Mouse (Mus musculus) CH12.LX (cell line): Measurements from ENCODE around the gene Sgip1. TPM values are rescaled to one million over a fixed set of nuclear protein-coding genes. Genes with fewer than 3 reads are reported as not detected.

Experiments used
- DNase-seq: peaks from one replicate; pipeline ENCODE4 v3.0.0-alpha.2; 2013; ENCODE audit errors: extremely low read depth
- H3K27ac ChIP-seq: 2 replicates; pipeline ENCODE4 v1.5.1; 2012; ENCODE audit warnings: low read depth, mild to moderate bottlenecking, control low read depth, moderate library complexity; ENCODE audit not compliant: insufficient read depth
- H3K27me3 ChIP-seq: replicated peaks from 2 replicates; pipeline ENCODE3; 2012; ENCODE audit warnings: inconsistent platforms
- H3K36me3 ChIP-seq, 2 experiments: replicated peaks in 1 of 2; 2 replicates each; pipeline versions ENCODE3 to v1.6.1; 2012; ENCODE audit warnings: inconsistent platforms in 1 of 2, low read length in 1 of 2, mild to moderate bottlenecking in 1 of 2, mixed read lengths in 1 of 2, moderate library complexity in 1 of 2; ENCODE audit not compliant: control insufficient read depth in 1 of 2, insufficient read depth in 1 of 2
- H3K4me1 ChIP-seq, 2 experiments: 2 replicates each; pipeline ENCODE4 v1.6.1; 2012; ENCODE audit warnings: inconsistent platforms in 1 of 2, moderate library complexity in 1 of 2; ENCODE audit not compliant: insufficient read depth in 2 of 2, control insufficient read depth in 1 of 2
- H3K4me2 ChIP-seq: 2 replicates; pipeline ENCODE4 v1.6.1; 2012; ENCODE audit warnings: low read depth, mild to moderate bottlenecking, control low read depth; ENCODE audit not compliant: poor library complexity, insufficient read depth, severe bottlenecking
- H3K4me3 ChIP-seq, 3 experiments: fragments of 150-350 bp in 1 of 3; sonication (generic) in 1 of 3; replicated peaks in 1 of 3; 2 replicates each; pipeline versions ENCODE3 to v1.5.1; 2011 to 2012; ENCODE audit warnings: low read depth in 2 of 3, low read length in 2 of 3, mild to moderate bottlenecking in 2 of 3, moderate library complexity in 2 of 3, control low read depth in 1 of 3, improper control_type of control experiment in 1 of 3, inconsistent platforms in 1 of 3, mixed read lengths in 1 of 3; ENCODE audit not compliant: poor library complexity in 1 of 3
- H3K79me2 ChIP-seq: replicated peaks from 2 replicates; pipeline ENCODE4 v1.6.1; 2012; ENCODE audit warnings: mild to moderate bottlenecking, moderate library complexity; ENCODE audit not compliant: control insufficient read depth, poor library complexity, insufficient read depth, severe bottlenecking; ENCODE audit errors: extremely low read depth
- H3K9ac ChIP-seq: 2 replicates; pipeline ENCODE4 v1.6.1; 2012; ENCODE audit warnings: low read depth, mild to moderate bottlenecking, control low read depth, moderate library complexity; ENCODE audit not compliant: insufficient read depth
- H3K9me3 ChIP-seq: replicated peaks from 2 replicates; pipeline ENCODE3; 2012; ENCODE audit warnings: low read length, inconsistent platforms, mixed read lengths
- CHD1 ChIP-seq: IDR thresholded peaks from 2 replicates; pipeline ENCODE4 v1.6.1; 2012; ENCODE audit warnings: low read depth, low read length, improper control_type of control experiment, inconsistent platforms
- CTCF ChIP-seq, 2 experiments: IDR thresholded peaks in 1 of 2; conservative IDR thresholded peaks in 1 of 2; 2 replicates each; pipeline ENCODE4 v1.5.1; 2011 to 2012; ENCODE audit warnings: low read depth in 2 of 2, low read length in 2 of 2, improper control_type of control experiment in 1 of 2, inconsistent platforms in 1 of 2, mild to moderate bottlenecking in 1 of 2, moderate library complexity in 1 of 2
- E2F4 ChIP-seq: IDR thresholded peaks from 2 replicates; pipeline ENCODE4 v1.6.1; 2011; ENCODE audit warnings: low read depth, low read length, improper control_type of control experiment; ENCODE audit not compliant: insufficient replicate concordance
- EP300 ChIP-seq: IDR thresholded peaks from 2 replicates; pipeline ENCODE4 v1.6.1; 2011; ENCODE audit warnings: low read length, improper control_type of control experiment
- ETS1 ChIP-seq: conservative IDR thresholded peaks from 2 replicates; pipeline ENCODE4 v1.6.1; 2012; ENCODE audit warnings: low read depth, mild to moderate bottlenecking, inconsistent platforms, low read length, improper control_type of control experiment, moderate library complexity
- IRF4 ChIP-seq: IDR thresholded peaks from 2 replicates; pipeline ENCODE4 v1.6.1; 2014; ENCODE audit warnings: low read depth, mild to moderate bottlenecking, inconsistent platforms, low read length, improper control_type of control experiment
- JUN ChIP-seq: IDR thresholded peaks from 2 replicates; pipeline ENCODE4 v1.6.1; 2011; ENCODE audit warnings: low read depth, mild to moderate bottlenecking, low read length, improper control_type of control experiment, moderate library complexity; ENCODE audit not compliant: insufficient read depth
- JUND ChIP-seq: conservative IDR thresholded peaks from 2 replicates; pipeline ENCODE4 v1.6.1; 2011; ENCODE audit warnings: low read depth, low read length, improper control_type of control experiment
- MAFK ChIP-seq: IDR thresholded peaks from 2 replicates; pipeline ENCODE4 v1.6.1; 2011; ENCODE audit warnings: low read length, improper control_type of control experiment; ENCODE audit not compliant: insufficient replicate concordance
- MAX ChIP-seq: IDR thresholded peaks from 2 replicates; pipeline ENCODE4 v1.6.1; 2011; ENCODE audit warnings: low read length, improper control_type of control experiment
- MEF2A ChIP-seq: IDR thresholded peaks from 2 replicates; pipeline ENCODE4 v1.6.1; 2014; ENCODE audit warnings: low read depth, mild to moderate bottlenecking, inconsistent platforms, low read length, improper control_type of control experiment, borderline replicate concordance
- MYC ChIP-seq: IDR thresholded peaks from 2 replicates; pipeline ENCODE4 v1.6.1; 2011; ENCODE audit warnings: low read depth, mild to moderate bottlenecking, improper control_type of control experiment, low read length
- NELFE ChIP-seq: IDR thresholded peaks from 2 replicates; pipeline ENCODE4 v1.6.1; 2011; ENCODE audit warnings: low read depth, low read length, improper control_type of control experiment
- NRF1 ChIP-seq: IDR thresholded peaks from 2 replicates; pipeline ENCODE4 v1.6.1; 2014; ENCODE audit warnings: low read depth, mild to moderate bottlenecking, inconsistent platforms, low read length, improper control_type of control experiment, moderate library complexity
- POLR2A ChIP-seq: IDR thresholded peaks from 2 replicates; pipeline ENCODE4 v1.6.1; 2011; ENCODE audit warnings: low read depth, mild to moderate bottlenecking, improper control_type of control experiment, low read length
- POLR2AphosphoS2 ChIP-seq: IDR thresholded peaks from 2 replicates; pipeline ENCODE4 v1.6.1; 2011; ENCODE audit warnings: low read depth, low read length, improper control_type of control experiment
- RAD21 ChIP-seq: IDR thresholded peaks from 2 replicates; pipeline ENCODE4 v1.6.1; 2011; ENCODE audit warnings: low read depth, mild to moderate bottlenecking, low read length, improper control_type of control experiment, moderate library complexity
- RCOR1 ChIP-seq: conservative IDR thresholded peaks from 2 replicates; pipeline ENCODE4 v1.6.1; 2012; ENCODE audit warnings: low read depth, mild to moderate bottlenecking, inconsistent platforms, low read length, improper control_type of control experiment
- UBTF ChIP-seq: IDR thresholded peaks from 2 replicates; pipeline ENCODE4 v1.6.1; 2012; ENCODE audit warnings: low read depth, mild to moderate bottlenecking, inconsistent platforms, low read length, improper control_type of control experiment, moderate library complexity
- USF2 ChIP-seq: conservative IDR thresholded peaks from 2 replicates; pipeline ENCODE4 v1.6.1; 2011; ENCODE audit warnings: low read depth, low read length, improper control_type of control experiment
- ZKSCAN1 ChIP-seq: IDR thresholded peaks from 2 replicates; pipeline ENCODE4 v1.6.1; 2012; ENCODE audit warnings: low read depth, inconsistent platforms, low read length, improper control_type of control experiment, borderline replicate concordance
- ZMIZ1 ChIP-seq: IDR thresholded peaks from 2 replicates; pipeline ENCODE4 v1.6.1; 2012; ENCODE audit warnings: low read depth, mild to moderate bottlenecking, inconsistent platforms, low read length, improper control_type of control experiment
- ZNF384 ChIP-seq: IDR thresholded peaks from 2 replicates; pipeline ENCODE4 v1.6.1; 2012; ENCODE audit warnings: low read depth, low read length, improper control_type of control experiment, inconsistent platforms
- dilution Hi-C: fragments of 300-500 bp; cut with MboI; formaldehyde crosslinking; loops from 2 replicates; pipeline ENCODE4 v1.14.3; 2020; ENCODE audit warnings: low sequenced_read_pairs; ENCODE audit not compliant: extremely low pct_unique_long_range_greater_than_20kb, extremely low pct_ligation_motif_present
- in situ Hi-C: fragments of 300-500 bp; cut with MboI; formaldehyde crosslinking; loops from 3 replicates; pipeline ENCODE4 v1.14.3; 2019; ENCODE audit warnings: low sequenced_read_pairs, low pct_ligation_motif_present, low pct_unique_long_range_greater_than_20kb, mixed read lengths
- polyA plus RNA-seq: library from polyadenylated mRNA; unstranded; fragments of >175 nt; gene quantifications from 2 replicates; pipeline ENCODE4 v1.2.1, GENCODE M21; 2012; ENCODE audit warnings: low read depth; ENCODE audit not compliant: insufficient read length
- total RNA-seq, 2 experiments: library from RNA; depleted of rRNA; stranded (reverse); fragments of 300-350 nt in 1 of 2; fragments of >200 nt in 1 of 2; gene quantifications; 2 replicates each; pipeline ENCODE4 v1.2.3; 2012 to 2014

Gene Sgip1
- total and polyA plus RNA-seq, 3 experiments, result 0.07 to 0.39 (median 0.21) TPM

DNA sequence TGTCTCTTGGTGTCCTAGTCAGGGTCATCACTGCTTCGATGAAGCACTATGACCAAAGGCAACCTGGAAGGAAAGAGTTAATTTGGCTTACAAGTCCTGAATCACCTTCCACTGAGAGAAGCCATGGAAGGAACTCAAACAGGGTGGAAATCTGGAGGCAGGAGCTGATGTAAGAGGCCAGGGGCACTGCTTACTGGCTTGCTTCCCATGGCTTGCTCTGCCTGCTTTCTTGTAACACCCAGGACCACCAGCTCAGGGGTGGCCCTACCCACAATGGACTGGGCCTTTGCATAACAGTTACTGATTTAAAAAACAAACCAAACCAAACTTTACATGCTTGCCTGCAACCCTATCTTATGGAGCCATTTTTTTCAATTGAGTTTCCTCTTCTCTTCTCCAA is 177.1 kb downstream of the Sgip1 start:
- dilution Hi-C loops, result no loop called here
- TF ChIP-seq MAX (no peak), E2F4 (no peak), UBTF (no peak), EP300 (no peak), IRF4 (no peak), ZNF384 (no peak), NRF1 (no peak), RAD21 (no peak), MEF2A (no peak), POLR2AphosphoS2 (no peak), CHD1 (no peak), ZMIZ1 (no peak), RCOR1 (no peak), USF2 (no peak)
- TF ChIP-seq, all 38 proteins: peak for 0
- H3K27ac ChIP-seq, result no peak overlapping the region
- H3K4me2 ChIP-seq, result no peak overlapping the region
- in situ Hi-C loops, result no loop called here
- H3K9me3 ChIP-seq, result no peaks in the 10 kb centered on the region
- DNase-seq, result no peak
- H3K79me2 ChIP-seq, result no peaks in the 10 kb centered on the region
- H3K4me1 ChIP-seq, result peaks cover 5% of the 10 kb centered on the region in 2 experiments; a peak in 3 of 4 replicates
- H3K27me3 ChIP-seq, result no peaks in the 10 kb centered on the region
- no peak overlapping the region for H3K9ac ChIP-seq
- H3K4me3 ChIP-seq, result no peak overlapping the region
- no peaks in the 10 kb centered on the region for H3K36me3 ChIP-seq

DNA sequence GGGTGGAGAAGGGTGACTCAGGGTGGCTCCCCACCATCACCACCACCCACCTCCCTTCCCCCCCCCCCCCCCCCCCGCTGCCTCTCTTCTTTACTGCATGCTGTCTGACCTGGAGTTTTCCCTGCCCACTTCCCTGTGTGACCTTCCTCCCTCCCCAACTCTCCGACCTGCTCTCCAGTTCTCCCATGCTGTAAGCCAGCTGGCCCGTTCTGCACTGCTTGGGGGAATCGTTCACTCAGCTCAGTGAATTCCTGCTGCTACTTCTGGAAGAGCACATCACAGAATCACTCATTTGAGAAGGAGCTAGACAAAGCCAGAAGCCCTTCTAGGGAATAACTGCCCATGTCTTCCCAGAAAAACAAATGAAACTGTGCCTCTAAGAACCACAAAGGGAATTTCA is 188.4 kb downstream of the Sgip1 start:
- Histone ChIP-seq H3K9me3 (no peaks in the 10 kb centered on the region), H3K36me3 (no peaks in the 10 kb centered on the region), H3K4me2 (no peak overlapping the region), H3K9ac (no peak overlapping the region), H3K4me3 (no peak overlapping the region), H3K27me3 (no peaks in the 10 kb centered on the region), H3K79me2 (no peaks in the 10 kb centered on the region), H3K27ac (no peak overlapping the region), H3K4me1 (no peaks in the 10 kb centered on the region)
- DNase-seq, result no peak
- dilution Hi-C loops, result no loop called here
- TF ChIP-seq ETS1 (no peak), MYC (no peak), POLR2A (no peak), JUN (no peak), MAX (no peak), MEF2A (no peak), ZKSCAN1 (no peak), RCOR1 (no peak), JUND (no peak), NELFE (no peak), MAFK (no peak), ZNF384 (no peak), CTCF (conservative IDR thresholded peaks at IDR 0.05 in 1 of 2, IDR thresholded peaks at IDR 0.05 in 1 of 2; ENCODE audit: low read depth in 2 of 2, low read length in 2 of 2) (no peak), E2F4 (no peak)
- in situ Hi-C loops, result no loop called here
